Mouse (Mus musculus): ENCODE measurements around the gene Cryga.

- TF ChIP-seq MYOG (IDR thresholded peaks at IDR 0.05; ENCODE audit: control insufficient read depth in 1 of 3, insufficient read depth in 1 of 3, insufficient read length in 2 of 3, low read depth in 2 of 3) (no peak), MAX (IDR thresholded peaks at IDR 0.05; ENCODE audit: low read depth) (no peak), SRF (IDR thresholded peaks at IDR 0.05; ENCODE audit: control insufficient read depth, insufficient read length, low read depth) (no peak), POLR2A (IDR thresholded peaks at IDR 0.05; ENCODE audit: insufficient read length, low read depth) (no peak), E2F4 (IDR thresholded peaks at IDR 0.05; ENCODE audit: insufficient read depth) (no peak), USF1 (IDR thresholded peaks at IDR 0.05; ENCODE audit: low read depth) (no peak), TCF3 (IDR thresholded peaks at IDR 0.05; ENCODE audit: insufficient read length, low read depth) (no peak), TCF12 (IDR thresholded peaks at IDR 0.05; ENCODE audit: insufficient read depth, poor library complexity, severe bottlenecking) (no peak)
These were observed 51.0 kb downstream of the Cryga start for GRCm38 (mm10) chr1:65052140-65052539.

Data from myocyte (in vitro differentiated cells).